Mouse (Mus musculus): ENCODE measurements around the gene Gdf5.

DNA sequence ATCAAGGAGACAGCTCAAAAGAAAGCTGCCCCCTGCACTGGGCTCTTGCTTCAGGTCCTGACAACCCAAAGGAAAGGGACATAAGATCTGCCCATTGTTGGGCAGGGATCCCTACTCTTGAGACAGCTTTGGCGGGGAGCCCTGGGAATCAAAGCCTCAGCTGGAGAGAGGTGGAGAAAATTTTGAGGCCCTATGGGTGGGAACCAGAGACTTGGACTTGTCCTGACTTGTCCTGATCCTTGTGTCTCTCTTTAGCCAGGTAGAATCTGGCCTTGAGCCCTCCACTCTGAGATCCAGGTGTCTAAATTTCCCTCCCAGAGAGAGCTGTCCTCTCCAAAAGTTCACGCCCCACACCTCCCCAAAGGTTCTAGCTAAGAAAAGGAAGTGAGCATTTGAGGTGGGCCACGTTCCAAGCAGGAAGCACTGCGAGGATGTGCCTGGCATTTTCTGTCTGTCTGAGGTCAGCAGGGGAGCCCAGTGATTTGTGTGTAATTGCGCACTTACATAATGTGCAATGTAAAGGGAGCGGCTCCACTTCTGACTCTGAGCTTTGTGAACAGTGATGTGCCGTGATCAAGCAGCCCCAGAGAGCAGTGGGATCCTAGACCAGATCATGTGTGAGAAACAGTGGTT, 5.2 kb downstream of the Gdf5 start:
- TF ChIP-seq CTCF (IDR thresholded peaks at IDR 0.05; ENCODE audit: low read depth, low read length) (no peak), TAL1 (conservative IDR thresholded peaks at IDR 0.05; ENCODE audit: low read depth, low read length) (no peak), GATA1 (IDR thresholded peaks at IDR 0.05; ENCODE audit: borderline replicate concordance, low read length) (no peak), POLR2AphosphoS5 (IDR thresholded peaks at IDR 0.05; ENCODE audit: insufficient replicate concordance, low read depth, low read length) (no peak), GATA2 (IDR thresholded peaks at IDR 0.05; ENCODE audit: borderline replicate concordance, low read depth, low read length) (no peak)

All from G1E (cell line).